Mouse (Mus musculus): ENCODE results near the gene C87436.

- TF ChIP-seq POLR2A (IDR thresholded peaks at IDR 0.05; ENCODE audit: borderline replicate concordance, insufficient read depth, low read length), result no peak
- TF ChIP-seq CTCF (IDR thresholded peaks at IDR 0.05; ENCODE audit: borderline replicate concordance, insufficient read depth, low read depth, low read length), result peak; percentile 42; the same call in 1 of the 2 replicates
These were observed 37.2 kb upstream of the C87436 start for GRCm38 (mm10) chr6:86400972-86401371.

All from cerebellum, adult 2 months (tissue).